Mouse (Mus musculus) cerebellum, adult 11-12 months (tissue): Measurements from ENCODE around the gene Strn4.

Source experiments
- DNase-seq: peaks from one replicate; pipeline ENCODE4 v3.0.0; 2022

Strn4 gene

DNA sequence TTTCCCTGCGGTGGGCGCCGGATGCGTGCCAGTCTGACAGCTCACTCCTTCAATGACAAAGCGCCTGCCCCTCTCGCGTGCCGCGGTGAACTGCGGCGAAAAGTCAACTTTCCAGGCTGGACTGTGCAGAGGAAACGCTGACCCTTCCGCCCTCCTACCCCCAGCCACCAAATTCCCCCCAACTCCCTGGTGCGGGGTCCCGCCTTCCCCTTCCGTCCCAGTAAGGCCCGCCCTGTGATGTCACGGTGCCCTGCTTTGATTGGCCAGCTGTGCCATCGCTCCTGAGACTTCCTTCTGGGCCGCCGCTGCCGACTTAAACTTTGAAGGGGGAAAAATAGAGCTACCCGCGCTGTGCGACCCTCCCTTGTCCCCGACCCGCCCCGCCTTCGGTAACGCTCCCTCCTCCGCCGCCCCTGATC, 27.0 kb downstream of the Strn4 start, which contains the start of gene Prkd2:
Gene Prkd2, plus strand, starts transcription at position 258 of the 419 bp plus-strand sequence.
- DNase-seq: peak; percentile 83

DNA sequence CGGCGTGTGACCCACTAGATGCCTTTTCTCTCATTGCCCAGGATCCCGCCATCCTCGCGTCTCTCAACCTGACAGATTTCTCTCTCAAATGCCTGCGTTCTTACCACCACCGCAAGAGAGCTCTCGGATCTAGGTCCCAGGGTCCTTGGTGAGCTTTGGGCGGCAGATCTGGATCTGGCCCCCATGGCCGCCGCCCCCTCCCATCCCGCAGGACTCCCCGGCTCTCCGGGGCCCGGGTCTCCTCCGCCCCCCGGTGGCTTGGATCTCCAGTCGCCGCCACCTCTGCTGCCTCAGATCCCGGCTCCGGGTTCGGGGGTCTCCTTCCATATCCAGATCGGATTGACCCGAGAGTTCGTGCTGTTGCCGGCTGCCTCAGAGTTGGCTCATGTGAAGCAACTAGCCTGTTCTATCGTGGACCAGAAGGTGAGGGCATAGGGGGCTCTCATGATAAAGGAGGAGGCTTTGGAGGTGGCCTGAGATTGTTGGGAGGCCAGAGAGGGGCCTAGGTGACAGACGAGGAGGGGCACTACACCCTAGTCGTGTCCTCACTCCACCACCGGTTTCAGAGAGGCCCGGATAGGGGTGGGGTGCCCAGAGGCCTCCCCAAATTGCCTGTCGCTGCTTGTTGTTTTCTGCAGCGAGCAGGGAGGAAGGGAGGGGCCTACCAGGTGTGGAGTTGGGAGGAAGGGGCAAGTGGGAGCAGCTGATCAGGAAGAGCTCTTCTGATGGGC, 27.9 kb downstream of the Strn4 start:
- no peak for DNase-seq

DNA sequence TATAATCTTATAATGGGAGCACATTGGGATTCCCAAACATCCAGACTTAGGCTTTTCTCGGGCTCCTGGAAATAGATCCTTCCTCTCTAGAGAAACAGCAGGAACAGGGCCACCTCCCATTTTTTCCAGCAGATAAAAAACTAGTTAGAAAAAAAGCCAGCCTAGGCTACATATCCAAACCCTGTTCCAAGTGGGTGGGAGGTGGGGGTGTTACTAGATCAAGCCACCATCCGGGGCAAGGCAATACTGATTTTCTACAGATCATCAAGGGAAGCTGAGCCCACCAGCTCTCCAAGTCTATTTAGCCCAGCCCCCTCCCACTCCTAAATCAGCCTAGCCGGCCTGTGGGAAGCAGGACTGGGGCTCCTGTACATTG, 29.0 kb downstream of the Strn4 start:
- no peak for DNase-seq

GRCm38 (mm10) chr7:16845072-16845819, 29.6 kb downstream of the Strn4 start:
- no peak for DNase-seq

- no peak for DNase-seq
Measured at GRCm38 (mm10) chr7:16845820-16846167, 30.1 kb downstream of the Strn4 start.

DNA sequence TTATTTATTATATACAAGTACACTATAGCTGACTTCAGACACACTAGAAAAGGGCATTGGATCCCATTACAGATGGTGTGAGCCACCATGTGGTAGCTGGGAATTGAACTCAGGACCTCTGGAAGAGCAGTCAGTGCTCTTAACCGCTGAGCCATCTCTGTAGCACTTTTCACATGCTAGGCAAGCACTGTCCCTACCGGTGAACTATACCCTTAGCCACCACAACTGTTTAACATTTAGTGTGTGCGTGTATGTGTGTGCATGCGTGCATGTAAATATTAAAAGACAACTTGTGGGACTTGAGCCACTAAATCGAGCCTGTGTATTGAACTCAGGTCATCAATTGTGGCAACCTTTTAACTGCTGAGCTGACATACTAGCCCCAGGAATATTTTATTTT, 31.1 kb downstream of the Strn4 start:
- no peak for DNase-seq

GRCm38 (mm10) chr7:16847507-16847906, 31.8 kb downstream of the Strn4 start:
- no peak for DNase-seq

GRCm38 (mm10) chr7:16848579-16848978, 32.9 kb downstream of the Strn4 start:
- DNase-seq: peak; percentile 77

DNA sequence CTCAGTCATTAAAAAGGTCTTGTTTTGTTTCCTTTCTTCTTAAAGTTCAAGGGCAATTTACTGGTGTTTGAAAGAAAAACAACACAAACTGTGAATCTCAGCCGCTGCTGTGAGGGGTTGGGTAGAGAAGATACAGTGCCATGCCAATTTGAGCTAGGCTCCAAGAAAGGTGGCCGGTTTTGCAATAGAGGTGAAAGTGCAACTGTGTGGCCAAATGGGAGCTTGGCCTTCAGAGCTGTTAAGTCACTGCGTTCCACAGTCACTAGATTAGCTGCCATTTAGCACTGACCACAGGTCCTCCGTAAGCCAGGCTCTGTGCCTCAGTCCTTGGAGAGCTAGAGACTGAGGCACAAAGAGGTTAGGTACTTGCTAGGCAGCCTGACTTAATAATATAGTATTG, 35.9 kb downstream of the Strn4 start:
- no peak for DNase-seq

- no peak for DNase-seq
Measured at GRCm38 (mm10) chr7:16853302-16853831, 37.7 kb downstream of the Strn4 start.

- no peak for DNase-seq
Measured at GRCm38 (mm10) chr7:16858336-16858735, 42.6 kb downstream of the Strn4 start.

GRCm38 (mm10) chr7:16859902-16860651, 44.4 kb downstream of the Strn4 start:
- DNase-seq: no peak

DNA sequence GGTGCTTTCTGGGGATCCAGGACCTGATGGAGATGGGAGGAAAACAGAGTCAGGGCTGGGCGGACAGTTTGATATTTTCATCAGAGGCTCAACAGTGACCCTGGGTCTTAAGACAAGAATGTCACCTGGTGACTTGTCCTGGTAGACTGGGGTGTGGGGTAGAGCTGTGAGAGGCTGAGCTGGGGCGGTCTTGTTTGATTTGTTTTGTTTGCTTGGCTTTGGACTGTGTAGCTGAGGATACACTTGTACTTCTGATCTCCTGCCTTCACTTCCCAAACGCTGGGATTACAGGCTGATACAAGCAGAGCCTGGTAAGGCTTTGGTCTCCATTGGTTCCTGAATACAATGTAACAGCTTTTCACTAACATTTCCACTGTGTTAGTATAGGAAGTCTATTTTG, 51.8 kb downstream of the Strn4 start:
- no peak for DNase-seq

DNA sequence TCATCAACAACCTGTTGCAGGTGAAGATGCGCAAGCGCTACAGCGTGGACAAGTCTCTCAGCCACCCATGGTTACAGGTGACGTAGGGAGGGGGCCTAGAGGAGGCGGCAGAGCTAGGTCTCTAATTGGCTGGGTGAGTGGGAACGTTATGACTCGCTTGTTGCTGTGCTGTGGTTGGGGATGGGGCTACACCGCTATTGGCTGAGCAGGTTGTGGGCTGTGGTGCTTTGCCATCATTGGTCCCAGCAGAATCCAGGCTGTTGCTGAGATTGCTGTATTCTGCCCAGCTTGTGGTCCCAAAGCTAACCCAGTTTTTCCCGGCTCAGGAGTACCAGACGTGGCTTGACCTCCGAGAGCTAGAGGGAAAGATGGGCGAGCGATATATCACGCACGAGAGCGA, 53.8 kb downstream of the Strn4 start:
- peak; percentile 98 for DNase-seq

GRCm38 (mm10) chr7:16871600-16871999, 55.9 kb downstream of the Strn4 start:
- DNase-seq: no peak

DNA sequence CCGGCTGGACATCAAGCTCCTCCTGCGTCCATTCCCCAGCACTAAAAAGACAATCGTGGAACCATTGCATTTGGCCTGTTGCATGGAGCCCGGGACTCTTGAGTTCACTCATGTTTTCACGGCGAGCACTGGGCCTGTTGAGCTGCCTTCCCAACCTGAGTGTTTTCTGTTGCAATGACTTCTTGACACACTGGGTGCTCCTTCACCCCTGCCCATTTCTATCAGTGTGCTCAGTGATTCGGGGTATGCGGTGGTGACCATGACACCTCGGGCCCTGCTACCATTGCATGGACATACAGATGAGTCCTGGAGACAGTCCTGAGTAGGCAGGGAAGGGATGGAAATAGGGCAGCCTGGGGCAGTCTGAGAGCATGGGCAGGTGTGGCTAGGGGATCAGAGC, 56.8 kb downstream of the Strn4 start:
- no peak for DNase-seq

DNA sequence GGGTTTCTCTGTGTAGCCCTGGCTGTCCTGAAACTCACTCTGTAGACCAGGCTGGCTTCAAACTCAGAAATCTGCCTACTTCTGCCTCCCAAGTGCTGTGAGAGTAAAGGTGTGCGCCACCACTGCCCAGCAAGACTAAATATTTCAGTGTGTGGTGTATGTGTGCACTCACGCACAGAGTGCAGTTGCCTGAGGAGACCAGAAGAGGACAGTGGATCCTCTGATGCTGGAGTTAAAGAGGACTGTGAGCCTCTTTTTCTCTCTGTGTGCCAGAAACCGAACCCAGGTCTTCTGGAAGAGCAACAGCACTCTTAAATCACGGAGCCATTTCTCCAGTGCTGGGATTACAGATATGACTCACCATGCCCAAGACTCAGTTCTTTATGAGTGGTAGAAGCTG, 57.7 kb downstream of the Strn4 start:
- DNase-seq: peak; percentile 57

- DNase-seq: peak; percentile 82
Measured at GRCm38 (mm10) chr7:16874190-16874589, 58.5 kb downstream of the Strn4 start.

DNA sequence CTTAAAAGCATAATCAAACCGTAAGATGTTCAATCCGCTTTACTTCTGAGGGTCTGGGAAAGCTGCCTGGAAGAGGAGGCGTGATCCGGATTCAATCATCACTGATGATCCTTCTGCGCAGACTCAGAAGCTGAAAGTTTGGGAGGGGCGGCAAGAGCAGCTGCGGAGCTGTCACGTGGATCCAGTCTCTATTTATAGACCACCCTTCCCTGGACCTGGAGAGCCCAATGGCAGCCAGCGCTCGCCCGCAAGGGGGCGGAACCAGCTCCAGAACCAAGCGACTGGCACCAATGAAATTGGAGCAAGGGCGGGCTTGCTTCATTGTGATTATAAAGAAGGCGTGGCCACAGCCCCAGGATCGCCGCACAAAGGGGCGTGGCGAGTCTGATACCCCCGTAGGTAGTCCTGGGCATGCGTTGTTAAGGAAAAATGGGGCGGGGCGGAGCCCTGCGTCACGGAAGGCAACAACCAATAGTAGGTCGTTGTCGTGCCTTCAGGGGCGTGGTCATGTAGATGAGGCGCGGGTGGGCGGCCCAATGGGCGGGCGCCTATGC, 59.1 kb downstream of the Strn4 start:
- DNase-seq: peak; percentile 100

DNA sequence AGATGAGACGGTGACA, 59.4 kb downstream of the Strn4 start, which contains the start of gene Dact3:
Gene Dact3, plus strand, starts transcription at position 8 of the 16 bp plus-strand sequence.
- no peak for DNase-seq

GRCm38 (mm10) chr7:16875326-16875725, 59.6 kb downstream of the Strn4 start:
- no peak for DNase-seq

- DNase-seq: peak; percentile 43
Measured at GRCm38 (mm10) chr7:16876006-16876405, 60.3 kb downstream of the Strn4 start.

- peak; percentile 80 for DNase-seq
Measured at GRCm38 (mm10) chr7:16876608-16877007, 60.9 kb downstream of the Strn4 start.

DNA sequence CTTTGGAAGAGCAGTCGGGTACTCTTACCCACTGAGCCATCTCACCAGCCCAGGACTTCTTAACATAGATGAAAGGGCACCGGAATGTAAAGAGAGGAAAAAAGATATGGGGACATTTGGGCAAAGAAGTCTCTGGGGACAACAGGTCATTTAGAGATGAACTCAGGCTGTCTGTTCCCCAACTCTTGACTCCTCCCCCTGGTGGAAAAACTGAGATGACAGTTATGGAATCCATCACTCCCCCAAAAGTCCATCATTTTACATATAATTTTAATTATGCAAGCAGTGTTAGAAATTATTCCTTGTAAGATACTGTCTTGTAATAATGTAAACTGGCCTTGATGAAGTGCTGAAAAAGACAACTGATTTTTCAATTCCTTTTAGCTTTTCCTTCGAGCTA, 62.0 kb downstream of the Strn4 start:
- DNase-seq: no peak
